Mouse (Mus musculus) embryo, embryonic 10 days (tissue): ENCODE data around the gene Mapk14.
A peak's percentile ranks its signal among the peaks of the same experiment; 100 is the strongest.
"Not testable (repeated sequence)": the region's sequence is repeated elsewhere in the genome, so short reads cannot be mapped to it uniquely, and the experiment has no call there.

Experiments
- DNase-seq: peaks from one replicate; pipeline ENCODE4 v3.0.0-alpha.2; 2015; ENCODE audit warnings: low spot score

Gene Mapk14

GRCm38 (mm10) chr17:28739244-28739643 lies 48.1 kb downstream of the Mapk14 start:
- no peak for DNase-seq

DNA sequence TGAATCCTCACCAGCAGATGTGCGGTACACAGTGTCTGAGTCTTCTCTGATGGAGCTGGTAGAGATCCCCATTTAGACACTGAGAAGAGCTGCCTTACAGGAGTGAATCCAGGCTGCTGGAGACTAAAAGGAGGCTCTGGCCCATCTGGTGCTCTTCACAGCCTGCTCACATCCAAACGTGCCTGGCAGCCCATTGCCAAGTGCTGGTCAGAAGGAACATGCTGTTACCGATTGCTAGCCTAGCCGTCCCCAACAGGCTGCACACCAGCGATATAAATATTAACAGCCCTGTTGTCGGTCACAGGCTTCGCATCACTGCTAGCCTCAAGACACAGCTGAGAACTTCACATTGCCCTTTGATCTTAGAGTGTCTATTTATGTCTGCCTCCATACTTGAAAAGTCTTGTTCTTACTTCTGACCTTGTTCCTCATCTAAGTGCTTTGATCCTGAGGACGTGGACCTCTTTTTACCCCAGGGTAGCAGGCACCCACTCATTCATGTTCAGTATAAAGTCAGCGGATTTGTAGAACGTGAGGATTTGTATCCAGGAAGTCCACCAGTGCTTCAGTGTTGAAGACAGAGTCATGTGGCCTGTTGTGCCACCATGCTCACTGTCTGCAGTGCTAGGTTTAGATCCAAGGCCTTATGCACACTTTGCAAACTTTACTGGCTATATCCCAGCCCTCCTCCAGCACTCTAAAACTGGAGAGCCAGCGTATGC lies 52.2 kb downstream of the Mapk14 start:
- no peak for DNase-seq

DNA sequence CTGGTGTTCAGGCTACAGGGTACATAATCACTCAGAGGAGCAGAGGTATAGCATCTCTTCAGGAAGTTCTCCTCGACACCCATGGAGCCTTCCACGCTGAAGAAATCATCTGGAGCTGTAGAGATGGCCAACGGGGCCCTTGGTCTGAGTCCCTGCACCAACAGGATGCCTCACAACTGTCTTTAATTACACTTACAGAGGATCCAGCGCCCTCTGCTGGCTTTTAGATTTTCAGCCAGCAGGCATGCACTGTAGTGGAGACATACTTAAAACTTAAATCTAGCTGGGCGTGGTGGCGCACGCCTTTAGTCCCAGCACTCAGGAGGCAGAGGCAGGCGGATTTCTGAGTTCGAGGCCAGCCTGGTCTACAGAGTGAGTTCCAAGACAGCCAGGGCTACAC lies 52.8 kb downstream of the Mapk14 start:
- peak; percentile 21 for DNase-seq

DNA sequence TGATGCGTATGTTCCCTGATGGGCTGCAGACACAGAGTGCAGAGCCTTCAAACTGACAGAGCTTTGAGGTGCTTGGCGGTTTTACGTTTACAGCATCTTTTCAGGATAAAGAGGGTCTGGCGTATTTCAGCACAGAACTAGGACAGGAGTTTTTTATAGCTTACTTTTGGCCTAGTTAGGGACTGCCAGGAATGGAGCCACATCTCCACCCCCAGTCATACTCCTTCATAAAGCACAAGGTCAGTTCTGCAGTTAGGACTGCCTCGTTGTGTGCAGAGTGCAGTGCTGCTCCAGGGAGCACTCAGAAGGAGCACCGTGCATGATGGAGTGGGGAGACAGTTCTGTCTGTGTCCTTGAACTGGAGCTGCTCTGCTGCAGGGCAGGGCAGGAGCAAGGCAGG lies 54.6 kb downstream of the Mapk14 start:
- DNase-seq: no peak

DNA sequence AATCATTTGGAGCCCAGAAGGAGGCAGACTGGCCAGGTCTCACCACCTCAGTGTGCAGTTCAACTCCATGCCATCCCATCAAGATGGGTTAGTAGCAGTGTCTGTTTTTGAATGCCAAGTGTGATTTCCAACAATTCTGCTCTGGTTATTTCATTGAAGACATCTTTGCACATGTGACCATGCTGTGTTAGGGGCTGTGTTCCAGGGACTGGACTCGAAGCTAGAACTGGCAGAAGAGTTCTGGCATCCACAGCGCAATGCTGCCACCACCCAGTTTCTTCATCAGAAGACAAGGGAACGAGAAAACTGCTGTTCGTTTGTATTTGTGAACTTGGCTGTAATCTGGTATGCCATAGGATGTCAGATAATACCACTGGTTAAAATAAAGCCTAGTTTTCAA lies 56.9 kb downstream of the Mapk14 start:
- DNase-seq: no peak

GRCm38 (mm10) chr17:28750580-28750979 lies 59.5 kb downstream of the Mapk14 start:
- no peak for DNase-seq

- DNase-seq: no peak
Measured at GRCm38 (mm10) chr17:28756447-28756846, 65.3 kb downstream of the Mapk14 start.

GRCm38 (mm10) chr17:28757470-28757869 lies 66.3 kb downstream of the Mapk14 start:
- DNase-seq: no peak

- DNase-seq: no peak
Measured at GRCm38 (mm10) chr17:28760736-28761312, 69.7 kb downstream of the Mapk14 start.

DNA sequence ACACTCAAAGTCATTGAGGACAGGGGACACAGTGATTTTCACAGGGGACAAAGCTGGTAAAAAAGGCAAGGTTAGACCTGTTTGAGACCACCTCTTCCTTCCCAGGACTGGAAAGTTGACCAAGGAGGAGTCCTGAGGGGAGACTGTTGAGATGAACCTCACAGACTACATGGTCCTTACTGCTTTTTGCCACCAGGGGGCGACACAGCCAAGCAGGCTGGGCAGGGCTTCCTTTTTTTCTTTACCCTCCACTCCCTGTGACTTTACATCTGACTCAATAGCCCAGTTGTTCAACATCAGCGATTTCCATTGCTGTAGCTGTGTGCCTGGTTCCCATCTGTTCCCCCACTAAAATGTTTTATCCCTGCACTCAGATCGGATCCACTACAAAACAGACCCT lies 70.7 kb downstream of the Mapk14 start:
- peak; percentile 74 for DNase-seq

DNA sequence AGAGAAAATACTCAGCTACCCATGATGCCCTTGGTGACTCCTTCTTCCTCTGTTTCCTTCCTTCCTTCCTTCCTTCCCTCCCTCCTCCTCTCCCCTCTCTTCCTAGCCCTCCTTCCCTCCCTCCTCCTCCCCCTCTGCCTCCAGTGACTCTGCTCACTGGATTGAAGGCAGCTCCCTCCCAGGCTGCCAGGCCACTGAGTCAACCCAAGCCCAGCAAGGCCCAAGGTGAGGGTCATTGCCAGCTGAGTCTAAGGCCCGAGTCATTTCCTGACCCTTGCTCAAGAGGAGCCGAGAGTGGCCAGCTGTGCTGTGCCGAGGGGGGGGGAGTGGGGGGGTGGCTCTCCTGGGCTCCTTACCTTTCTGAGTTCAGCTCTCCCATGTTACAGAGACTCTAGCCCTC lies 75.1 kb downstream of the Mapk14 start:
- DNase-seq: no peak

GRCm38 (mm10) chr17:28766781-28767515 lies 75.8 kb downstream of the Mapk14 start:
- no peak for DNase-seq

DNA sequence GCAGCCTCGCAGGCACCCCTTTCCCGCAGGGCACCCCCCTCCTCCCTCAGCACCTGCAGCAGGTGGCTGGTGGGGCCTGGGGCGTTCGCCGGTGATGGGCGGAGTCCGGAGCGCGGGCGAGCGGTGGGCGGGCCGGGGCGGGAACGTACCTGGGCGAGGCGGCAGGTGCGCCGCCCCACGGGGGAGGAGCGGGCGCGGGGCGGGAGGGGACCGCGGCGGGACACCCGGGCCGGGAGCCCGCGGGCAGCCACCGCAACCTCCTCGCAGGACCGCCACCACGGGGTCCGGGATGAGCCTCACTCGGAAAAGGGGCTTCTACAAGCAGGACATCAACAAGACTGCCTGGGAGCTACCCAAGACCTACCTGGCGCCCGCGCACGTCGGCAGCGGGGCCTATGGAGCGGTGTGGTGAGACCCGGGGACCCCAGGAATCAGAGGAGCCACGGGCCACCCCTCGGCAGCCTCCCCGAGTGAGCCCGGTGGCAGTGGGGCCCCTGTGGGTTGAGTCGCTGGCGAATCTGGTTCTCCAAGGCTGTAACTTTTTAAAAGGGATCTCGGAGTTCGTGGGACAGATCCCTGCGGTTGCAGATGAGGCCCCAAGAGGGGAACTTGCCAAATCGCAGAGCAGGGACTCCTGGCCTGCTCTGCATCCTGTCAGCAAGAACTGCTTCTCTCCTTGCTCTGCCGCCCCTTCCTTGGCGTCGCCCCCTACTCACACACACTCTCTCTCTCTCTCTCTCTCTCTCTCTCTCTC lies 78.2 kb downstream of the Mapk14 start, which contains the start of gene Mapk13:
TSS of gene Mapk13 (plus strand) at position 177 of the 754 bp plus-strand sequence.
- no peak for DNase-seq

DNA sequence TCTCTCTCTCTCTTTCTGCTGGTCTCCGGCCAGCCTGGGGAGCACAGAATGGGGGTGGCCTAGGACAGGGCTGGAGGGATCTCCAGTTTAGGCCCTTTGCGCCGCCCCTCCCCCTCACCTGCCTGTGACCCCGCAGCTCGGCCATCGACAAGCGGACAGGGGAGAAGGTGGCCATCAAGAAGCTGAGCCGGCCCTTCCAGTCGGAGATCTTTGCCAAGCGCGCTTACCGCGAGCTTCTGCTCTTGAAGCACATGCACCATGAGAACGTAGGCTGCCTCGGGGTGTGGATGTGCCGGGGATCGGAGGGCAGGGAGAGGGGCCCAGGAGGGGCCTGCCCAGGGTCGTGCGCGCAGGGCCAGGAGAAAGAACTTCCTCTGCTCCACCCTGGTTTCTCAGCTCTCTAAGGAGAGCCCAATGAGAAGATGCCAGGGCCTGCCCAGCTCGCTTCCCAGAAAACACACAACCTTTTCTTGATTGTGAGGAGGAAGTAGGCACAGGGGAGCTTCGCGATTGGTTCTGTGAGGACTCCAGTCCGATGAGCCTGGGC lies 78.8 kb downstream of the Mapk14 start:
- peak; percentile 39 for DNase-seq

GRCm38 (mm10) chr17:28771289-28771688 lies 80.2 kb downstream of the Mapk14 start:
- no peak for DNase-seq

GRCm38 (mm10) chr17:28774303-28774702 lies 83.2 kb downstream of the Mapk14 start:
- DNase-seq: not testable (repeated sequence)

DNA sequence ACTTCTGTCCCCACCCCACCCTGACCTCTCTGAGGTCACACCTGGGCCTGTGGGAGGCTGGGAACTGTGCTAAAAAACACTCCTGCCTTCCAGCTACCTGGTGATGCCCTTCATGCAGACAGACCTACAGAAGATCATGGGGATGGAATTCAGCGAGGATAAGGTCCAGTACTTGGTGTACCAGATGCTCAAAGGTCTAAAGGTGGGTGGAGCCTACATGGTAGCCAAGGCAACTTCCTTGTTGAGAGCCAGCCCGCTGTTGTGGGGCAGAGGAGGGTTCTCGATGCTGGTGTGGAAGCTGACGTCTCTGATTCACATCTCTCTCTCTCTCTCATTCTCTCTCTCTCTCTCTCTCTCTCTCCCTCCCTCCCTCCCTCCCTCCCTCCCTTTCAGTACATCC lies 84.0 kb downstream of the Mapk14 start:
- no peak for DNase-seq

GRCm38 (mm10) chr17:28776817-28777216 lies 85.7 kb downstream of the Mapk14 start:
- no peak for DNase-seq

GRCm38 (mm10) chr17:28777231-28778005 lies 86.3 kb downstream of the Mapk14 start:
- no peak for DNase-seq

DNA sequence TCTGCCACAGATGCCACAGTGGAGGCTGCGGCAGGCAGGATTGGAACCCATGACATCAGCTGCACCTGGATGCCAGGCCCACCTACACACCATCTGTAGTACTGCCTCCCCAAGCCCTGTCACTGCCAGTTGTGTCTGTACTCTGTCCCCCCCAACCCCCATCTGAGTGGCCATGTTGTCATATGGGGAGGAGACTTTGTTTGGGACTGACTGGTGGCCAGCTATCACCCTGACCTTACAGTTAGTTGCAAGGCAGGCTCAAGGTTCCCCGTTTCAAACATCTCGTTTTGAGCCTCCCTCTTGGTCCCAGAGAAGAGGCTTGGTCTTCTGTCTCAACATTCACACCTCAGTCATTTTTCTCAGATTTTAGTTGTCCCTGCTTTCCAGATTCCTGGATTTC lies 88.6 kb downstream of the Mapk14 start:
- DNase-seq: no peak

DNA sequence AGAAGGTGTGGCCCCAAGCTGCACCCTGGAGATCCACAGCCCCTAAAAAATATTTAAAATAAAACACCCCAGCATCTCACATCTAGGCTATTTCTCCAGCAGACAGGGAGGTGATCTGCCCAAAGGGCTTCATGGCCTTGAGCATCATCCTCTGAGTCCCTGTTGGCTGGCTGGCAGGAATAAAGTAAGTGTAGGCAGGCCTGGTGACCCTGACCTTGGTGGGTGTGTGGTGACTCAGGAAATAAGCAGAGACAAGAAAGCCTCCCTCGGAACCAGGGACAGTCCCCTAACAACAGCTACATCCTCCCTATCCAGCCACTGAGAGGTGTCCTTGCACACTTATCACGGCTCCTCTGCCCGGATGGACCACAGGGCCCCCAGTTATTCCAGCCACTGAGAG lies 89.7 kb downstream of the Mapk14 start:
- no peak for DNase-seq
